Mouse (Mus musculus): Measurements from ENCODE around the gene Dnph1.

DNA sequence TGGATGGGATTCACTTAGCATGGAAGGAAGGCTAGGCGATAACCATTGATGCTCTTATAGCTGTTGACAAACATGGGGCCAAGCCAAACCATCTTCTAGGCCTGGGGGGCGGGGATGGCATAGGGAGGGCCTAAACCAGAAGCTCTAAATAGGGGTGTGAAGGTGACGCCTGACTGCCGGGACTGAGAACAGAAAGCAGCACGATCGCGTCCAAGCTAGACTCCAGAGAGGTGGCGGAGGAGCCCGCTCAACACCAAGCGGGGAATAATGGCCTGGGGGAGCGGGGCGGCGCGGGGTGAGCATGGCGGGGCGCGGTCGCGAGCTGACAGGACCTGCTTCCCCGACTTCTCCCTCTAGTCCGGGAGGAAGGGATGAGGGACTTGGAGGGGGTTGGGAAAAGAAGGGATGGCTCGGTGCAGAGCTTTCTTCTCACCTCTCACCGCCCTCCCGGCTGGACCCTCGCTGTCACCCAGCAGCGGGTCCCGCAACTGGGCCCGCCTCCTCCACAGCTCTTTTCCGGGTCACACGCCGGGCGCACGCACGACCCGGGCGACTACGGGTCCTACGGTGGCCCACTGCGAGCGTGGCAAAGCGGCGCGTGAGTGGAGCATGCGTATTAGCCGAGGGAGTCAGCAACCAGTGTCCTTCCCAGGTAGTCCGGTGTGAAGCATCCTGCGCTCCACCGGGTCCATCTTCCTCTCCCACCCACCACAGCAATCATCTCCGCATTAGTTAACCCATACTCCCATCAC, 49.5 kb downstream of the Dnph1 start, which contains the start of gene Cul9:
- 0 out of 2 replicates have a peak, but pooled peaks have one; percentile 58 for TF ChIP-seq POLR2A (IDR thresholded peaks at IDR 0.05; ENCODE audit: insufficient read depth, low read depth, low read length)
- TF ChIP-seq EP300 (IDR thresholded peaks at IDR 0.05; ENCODE audit: insufficient read depth, low read depth, low read length): no peak; the same call in 1 of the 2 replicates
